Mouse (Mus musculus): ENCODE measurements around the gene 0610040J01Rik. TPM values are rescaled to one million over a fixed set of nuclear protein-coding genes. Genes with fewer than 3 reads are reported as not detected.

Gene 0610040J01Rik
- polyA plus RNA-seq, 1 experiment from 2014 or later = 0.60 TPM

GRCm38 (mm10) chr5:63818975-63819374 lies 6.8 kb downstream of the 0610040J01Rik start:
- no peak for ATAC-seq (ENCODE audit: insufficient number of reproducible peaks, low FRiP score)
- peaks cover 9% of the 10 kb centered on the region; the same call in 1 of the 2 replicates for H3K4me1 ChIP-seq (replicated peaks)
- H3K4me2 ChIP-seq = no peak overlapping the region
- no peak overlapping the region for H3K4me3 ChIP-seq
- H3K27ac ChIP-seq (ENCODE audit: poor library complexity, severe bottlenecking) = no peak overlapping the region
- no peak overlapping the region for H3K9ac ChIP-seq
- H3K27me3 ChIP-seq (replicated peaks) = peaks cover 6% of the 10 kb centered on the region; the same call in 1 of the 2 replicates
- 42% methylated on average over 4 of the region's 4 CpGs for WGBS
- H3K36me3 ChIP-seq = no peaks in the 10 kb centered on the region
- H3K9me3 ChIP-seq (replicated peaks) = no peaks in the 10 kb centered on the region

- 64% methylated on average over 6 of the region's 6 CpGs for WGBS
- Histone ChIP-seq H3K27me3 (replicated peaks) (0 out of 2 replicates have a peak, but pooled peaks cover under 1% of the 10 kb centered on the region), H3K9me3 (replicated peaks) (no peaks in the 10 kb centered on the region), H3K36me3 (no peaks in the 10 kb centered on the region), H3K4me1 (replicated peaks) (peaks cover 9% of the 10 kb centered on the region; the same call in 1 of the 2 replicates), H3K4me3 (no peak overlapping the region), H3K9ac (no peak overlapping the region), H3K4me2 (no peak overlapping the region), H3K27ac (ENCODE audit: poor library complexity, severe bottlenecking) (no peak overlapping the region)
- ATAC-seq (ENCODE audit: insufficient number of reproducible peaks, low FRiP score) = no peak
Measured at GRCm38 (mm10) chr5:63819519-63819918, 7.4 kb downstream of the 0610040J01Rik start.

- H3K27ac ChIP-seq (ENCODE audit: poor library complexity, severe bottlenecking) = no peak overlapping the region
- H3K36me3 ChIP-seq = no peaks in the 10 kb centered on the region
- H3K9me3 ChIP-seq (replicated peaks) = no peaks in the 10 kb centered on the region
- no peak overlapping the region for H3K4me3 ChIP-seq
- no peak overlapping the region for H3K9ac ChIP-seq
- no peak overlapping the region for H3K4me2 ChIP-seq
- no peaks in the 10 kb centered on the region for H3K27me3 ChIP-seq (replicated peaks)
- H3K4me1 ChIP-seq (replicated peaks) = peaks cover 9% of the 10 kb centered on the region; the same call in 1 of the 2 replicates
- no peak for ATAC-seq (ENCODE audit: insufficient number of reproducible peaks, low FRiP score)
- 80% methylated on average over 5 of the region's 5 CpGs for WGBS
Measured at GRCm38 (mm10) chr5:63821176-63821575, 9.0 kb downstream of the 0610040J01Rik start.

GRCm38 (mm10) chr5:63821860-63822259 lies 9.7 kb downstream of the 0610040J01Rik start:
- ATAC-seq (ENCODE audit: insufficient number of reproducible peaks, low FRiP score) = peak; percentile 57; the same call in 1 of the 2 replicates
- H3K4me2 ChIP-seq = no peak overlapping the region
- H3K9me3 ChIP-seq (replicated peaks) = no peaks in the 10 kb centered on the region
- no peak overlapping the region for H3K9ac ChIP-seq
- WGBS = 31% methylated on average over 8 of the region's 8 CpGs
- H3K27me3 ChIP-seq (replicated peaks) = no peaks in the 10 kb centered on the region
- H3K36me3 ChIP-seq = no peaks in the 10 kb centered on the region
- no peak overlapping the region for H3K4me3 ChIP-seq
- no peak overlapping the region for H3K27ac ChIP-seq (ENCODE audit: poor library complexity, severe bottlenecking)
- H3K4me1 ChIP-seq (replicated peaks) = peaks cover 9% of the 10 kb centered on the region; the same call in 1 of the 2 replicates

- no peaks in the 10 kb centered on the region for H3K9me3 ChIP-seq (replicated peaks)
- H3K9ac ChIP-seq = no peak overlapping the region
- H3K4me1 ChIP-seq (replicated peaks) = peaks cover 13% of the 10 kb centered on the region; the same call in 1 of the 2 replicates
- whole genome bisulfite sequencing = 71% methylated on average over 10 of the region's 10 CpGs
- ATAC-seq (ENCODE audit: insufficient number of reproducible peaks, low FRiP score) = no peak
- no peak overlapping the region for H3K27ac ChIP-seq (ENCODE audit: poor library complexity, severe bottlenecking)
- no peak overlapping the region for H3K4me3 ChIP-seq
- H3K27me3 ChIP-seq (replicated peaks) = no peaks in the 10 kb centered on the region
- no peaks in the 10 kb centered on the region for H3K36me3 ChIP-seq
- no peak overlapping the region for H3K4me2 ChIP-seq
Measured at GRCm38 (mm10) chr5:63823362-63824332, 11.5 kb downstream of the 0610040J01Rik start.

GRCm38 (mm10) chr5:63824599-63825350 lies 12.6 kb downstream of the 0610040J01Rik start:
- no peak overlapping the region for H3K4me2 ChIP-seq

GRCm38 (mm10) chr5:63825881-63826280 lies 13.7 kb downstream of the 0610040J01Rik start:
- Histone ChIP-seq H3K4me3 (no peak overlapping the region), H3K36me3 (no peaks in the 10 kb centered on the region), H3K9me3 (replicated peaks) (no peaks in the 10 kb centered on the region), H3K27ac (ENCODE audit: poor library complexity, severe bottlenecking) (no peak overlapping the region), H3K27me3 (replicated peaks) (no peaks in the 10 kb centered on the region), H3K9ac (no peak overlapping the region), H3K4me2 (no peak overlapping the region), H3K4me1 (replicated peaks) (peaks cover 13% of the 10 kb centered on the region; the same call in 1 of the 2 replicates)
- WGBS = 64% methylated on average over 5 of the region's 5 CpGs
- no peak for ATAC-seq (ENCODE audit: insufficient number of reproducible peaks, low FRiP score)

More at GRCm38 (mm10) chr5:63824599-63825350, 12.6 kb downstream of the 0610040J01Rik start:
- H3K9me3 ChIP-seq (replicated peaks) = no peaks in the 10 kb centered on the region
- no peak overlapping the region for H3K4me3 ChIP-seq
- H3K27ac ChIP-seq (ENCODE audit: poor library complexity, severe bottlenecking) = no peak overlapping the region
- H3K27me3 ChIP-seq (replicated peaks) = no peaks in the 10 kb centered on the region
- no peaks in the 10 kb centered on the region for H3K36me3 ChIP-seq
- no peak for ATAC-seq (ENCODE audit: insufficient number of reproducible peaks, low FRiP score)
- H3K9ac ChIP-seq = no peak overlapping the region
- H3K4me1 ChIP-seq (replicated peaks) = peaks cover 13% of the 10 kb centered on the region; the same call in 1 of the 2 replicates
- WGBS = 59% methylated on average over 8 of the region's 8 CpGs

GRCm38 (mm10) chr5:63827006-63827405 lies 14.8 kb downstream of the 0610040J01Rik start:
- WGBS = 67% methylated on average over 6 of the region's 6 CpGs
- ATAC-seq (ENCODE audit: insufficient number of reproducible peaks, low FRiP score) = no peak
- no peak overlapping the region for H3K4me3 ChIP-seq
- no peak overlapping the region for H3K4me2 ChIP-seq
- H3K27ac ChIP-seq (ENCODE audit: poor library complexity, severe bottlenecking) = no peak overlapping the region
- H3K27me3 ChIP-seq (replicated peaks) = no peaks in the 10 kb centered on the region
- no peaks in the 10 kb centered on the region for H3K36me3 ChIP-seq
- no peak overlapping the region for H3K9ac ChIP-seq
- peaks cover 5% of the 10 kb centered on the region; the same call in 1 of the 2 replicates for H3K4me1 ChIP-seq (replicated peaks)
- H3K9me3 ChIP-seq (replicated peaks) = no peaks in the 10 kb centered on the region

- no peaks in the 10 kb centered on the region for H3K36me3 ChIP-seq
- WGBS = 48% methylated on average over 5 of the region's 5 CpGs
- H3K9me3 ChIP-seq (replicated peaks) = no peaks in the 10 kb centered on the region
- no peak overlapping the region for H3K9ac ChIP-seq
- ATAC-seq (ENCODE audit: insufficient number of reproducible peaks, low FRiP score) = peak; percentile 51
- no peak overlapping the region for H3K4me2 ChIP-seq
- 0 out of 2 replicates have a peak, but pooled peaks cover 4% of the 10 kb centered on the region for H3K4me1 ChIP-seq (replicated peaks)
- no peaks in the 10 kb centered on the region for H3K27me3 ChIP-seq (replicated peaks)
- H3K27ac ChIP-seq (ENCODE audit: poor library complexity, severe bottlenecking) = no peak overlapping the region
- H3K4me3 ChIP-seq = no peak overlapping the region
Measured at GRCm38 (mm10) chr5:63827415-63828053, 15.4 kb downstream of the 0610040J01Rik start.

GRCm38 (mm10) chr5:63828380-63829185 lies 16.4 kb downstream of the 0610040J01Rik start:
- Histone ChIP-seq H3K9ac (no peak overlapping the region), H3K36me3 (no peaks in the 10 kb centered on the region), H3K4me1 (replicated peaks) (0 out of 2 replicates have a peak, but pooled peaks cover 4% of the 10 kb centered on the region), H3K4me3 (no peak overlapping the region), H3K9me3 (replicated peaks) (no peaks in the 10 kb centered on the region), H3K27me3 (replicated peaks) (no peaks in the 10 kb centered on the region), H3K4me2 (no peak overlapping the region), H3K27ac (ENCODE audit: poor library complexity, severe bottlenecking) (no peak overlapping the region)
- ATAC-seq (ENCODE audit: insufficient number of reproducible peaks, low FRiP score) = no peak
- WGBS = 65% methylated on average over 10 of the region's 10 CpGs
